Mouse (Mus musculus): ENCODE measurements around the gene Nsmce4a. TPM values are rescaled to one million over a fixed set of nuclear protein-coding genes. Genes with fewer than 3 reads are reported as not detected.

Gene Nsmce4a
- total RNA-seq, 2 experiments from 2014 or later = 28.6 to 33.8 TPM

DNA sequence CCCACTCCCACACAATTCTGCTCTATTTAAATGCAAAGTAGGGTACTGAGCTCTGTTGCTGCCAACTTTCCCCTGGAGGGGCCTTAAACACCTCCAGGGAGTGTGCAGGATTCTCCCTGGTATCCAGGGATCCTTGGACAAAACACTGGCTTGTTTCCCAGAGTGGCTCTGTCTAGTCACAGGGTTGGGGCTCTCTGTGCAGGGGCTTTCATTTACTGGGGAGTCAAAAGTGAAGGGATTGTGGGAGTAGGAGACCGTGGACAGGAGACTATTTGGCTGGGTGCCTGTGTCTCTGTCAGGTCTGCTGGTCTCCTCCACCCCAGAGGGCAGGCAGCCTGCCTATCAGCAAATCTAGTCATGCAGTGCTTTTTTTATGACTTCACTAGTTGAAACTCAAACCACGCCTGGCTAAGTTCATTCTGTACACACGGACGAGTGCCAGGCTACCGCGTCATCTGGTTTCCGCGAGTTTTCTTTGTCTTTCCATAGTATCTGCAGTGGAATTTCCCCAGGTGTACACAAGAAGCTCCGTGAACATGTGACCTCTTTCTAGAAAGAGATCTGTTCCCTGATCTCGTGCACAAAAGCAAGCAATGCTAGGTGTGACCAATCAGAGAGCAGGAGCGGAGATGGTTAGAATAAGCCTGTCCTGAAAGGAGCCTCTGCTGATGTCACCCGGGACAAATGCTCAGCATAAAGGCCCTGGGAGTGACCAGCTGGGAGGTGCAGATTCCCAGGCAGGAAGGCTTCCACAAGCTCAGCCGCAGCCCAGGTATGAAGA, 1.5 kb upstream of the Nsmce4a start:
- no peak for TF ChIP-seq CTCF (IDR thresholded peaks at IDR 0.05)
- Histone ChIP-seq H3K27ac (peak overlapping the region; percentile 73), H3K4me3 (peak overlapping the region; percentile 23)
- intact Hi-C loops (cut with DNase I) = no loop called here
- DNase-seq = peak; percentile 62

DNA sequence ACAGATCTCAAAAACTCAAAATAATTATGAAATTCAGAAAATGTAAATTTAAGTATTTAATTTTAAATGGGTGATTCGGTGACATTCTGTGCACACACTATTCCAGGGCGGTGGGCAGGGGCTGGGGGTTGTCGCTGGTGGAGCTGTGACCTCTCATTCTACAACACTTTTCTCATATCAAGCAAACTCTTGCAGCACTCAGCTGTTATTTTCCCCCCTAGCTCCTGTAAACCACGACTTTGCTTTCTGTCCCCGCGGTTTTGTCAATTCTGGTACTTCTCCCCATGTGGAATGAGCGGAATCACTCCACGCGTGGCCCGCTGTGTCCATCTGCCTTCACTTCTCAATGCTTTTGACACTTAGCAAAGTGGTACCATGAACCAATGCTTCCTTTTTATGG, 828 bp upstream of the Nsmce4a start:
- H3K4me3 ChIP-seq = no peak overlapping the region; the same call in 1 of the 2 replicates
- TF ChIP-seq CTCF (IDR thresholded peaks at IDR 0.05) = no peak
- H3K27ac ChIP-seq = peak overlapping the region; percentile 73; the same call in 1 of the 2 replicates
- intact Hi-C loops (cut with DNase I) = no loop called here
- no peak for DNase-seq

DNA sequence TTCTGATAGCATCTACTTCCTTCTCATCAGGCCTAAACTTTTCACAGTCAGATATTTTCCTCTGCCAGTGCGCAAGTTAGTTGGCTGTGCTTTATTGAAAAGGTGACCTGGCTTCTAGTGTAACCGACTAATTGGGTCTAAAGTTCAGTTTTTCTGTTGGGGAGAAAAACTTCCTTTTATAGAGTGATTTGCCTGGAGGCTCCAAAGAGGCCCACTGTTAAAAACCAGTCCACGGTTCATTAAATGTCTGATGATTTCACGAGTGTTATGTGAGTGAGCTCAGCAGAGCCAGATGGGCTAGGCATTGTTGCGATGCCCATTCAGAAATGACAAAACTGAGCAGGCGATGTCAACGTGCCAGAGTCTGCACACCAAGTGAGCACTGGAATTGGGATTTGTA, 2.4 kb downstream of the Nsmce4a start:
- no peak for DNase-seq
- TF ChIP-seq CTCF (IDR thresholded peaks at IDR 0.05) = no peak
- H3K27ac ChIP-seq = peak overlapping the region; percentile 92
- H3K4me3 ChIP-seq = peak overlapping the region; percentile 35
- intact Hi-C loops (cut with DNase I) = no loop called here

DNA sequence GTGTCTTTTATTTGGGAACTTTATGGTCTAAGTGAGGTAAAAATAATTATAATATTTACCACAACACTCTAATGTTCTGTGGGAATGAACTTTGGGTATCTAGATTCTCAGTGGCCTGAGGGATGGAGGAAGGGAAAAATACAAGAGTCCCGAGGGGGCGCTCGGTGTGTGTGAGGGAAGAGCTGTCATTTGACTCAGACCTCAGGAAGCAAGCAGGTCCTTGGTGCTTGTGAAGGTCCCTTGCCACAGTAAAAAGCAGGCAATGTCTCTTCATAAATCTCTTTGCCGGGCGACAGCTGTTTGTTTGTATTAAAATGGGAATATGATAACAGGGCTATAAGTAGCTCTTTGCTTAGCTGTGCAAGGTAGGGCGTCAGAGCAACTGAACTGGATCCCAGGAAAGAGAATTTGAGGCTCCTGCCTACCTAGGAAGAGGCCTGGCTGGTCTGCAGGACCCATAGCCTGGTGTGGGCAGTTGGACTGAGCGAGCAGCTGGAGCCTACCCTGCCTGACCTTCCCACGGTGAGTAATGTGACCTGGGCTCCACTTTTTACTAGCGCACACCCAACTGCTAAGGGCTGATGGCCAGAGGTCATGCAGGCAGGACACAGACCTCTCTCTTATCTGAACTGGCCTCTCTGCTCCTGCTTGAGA, 4.0 kb downstream of the Nsmce4a start:
- H3K27ac ChIP-seq = peak overlapping the region; percentile 92
- no peak for TF ChIP-seq CTCF (IDR thresholded peaks at IDR 0.05)
- peak; percentile 81 for DNase-seq
- intact Hi-C loops (cut with DNase I) = loop anchor here (2.0 kb wide), 1 partner anchor 16 kb away; no protein-coding TSS in a partner anchor
- H3K4me3 ChIP-seq = peak overlapping the region; percentile 36

DNA sequence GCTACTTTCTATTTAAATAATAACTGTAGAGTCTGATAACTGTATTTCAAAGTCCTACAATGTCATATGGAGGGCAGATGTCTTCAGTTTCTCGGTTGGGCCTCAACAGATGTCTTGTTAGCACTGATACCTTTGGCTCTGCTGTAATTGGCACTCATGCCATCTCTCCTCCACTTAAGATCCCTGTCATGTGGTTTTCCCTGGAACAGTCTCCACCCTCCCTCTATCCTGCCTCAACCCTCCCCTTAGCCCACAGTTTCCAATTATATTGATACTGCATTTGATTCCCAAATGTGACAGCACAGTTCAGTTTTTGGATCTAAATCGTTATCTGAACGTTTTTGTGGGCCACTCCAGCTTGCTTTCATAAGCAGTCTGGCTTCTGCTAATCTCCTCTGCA, 8.3 kb downstream of the Nsmce4a start:
- intact Hi-C loops (cut with DNase I) = no loop called here
- H3K4me3 ChIP-seq = peak overlapping the region; percentile 49
- no peak for TF ChIP-seq CTCF (IDR thresholded peaks at IDR 0.05)
- DNase-seq = no peak
- peak overlapping the region; percentile 92 for H3K27ac ChIP-seq

DNA sequence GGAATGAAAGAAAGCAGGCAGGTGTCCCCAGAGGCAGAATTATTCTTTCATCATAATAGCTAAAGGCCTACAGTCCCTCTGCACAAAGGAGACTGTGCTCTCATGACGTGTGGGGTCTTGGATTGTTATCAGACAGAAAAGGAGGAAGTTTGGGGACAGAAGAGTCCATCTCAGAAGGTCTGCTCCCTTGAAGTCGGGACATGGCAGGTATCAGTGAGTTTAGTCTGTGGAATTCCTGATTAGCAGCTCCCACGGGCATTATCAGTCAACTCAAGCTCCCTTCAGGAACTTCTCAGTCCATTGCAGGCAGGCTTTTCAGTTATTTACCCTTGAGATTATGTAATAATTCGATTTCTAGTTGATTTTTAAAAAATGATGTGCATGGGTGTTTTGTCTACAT, 9.0 kb downstream of the Nsmce4a start:
- no peak for DNase-seq
- H3K4me3 ChIP-seq = peak overlapping the region; percentile 11; the same call in 1 of the 2 replicates
- intact Hi-C loops (cut with DNase I) = no loop called here
- H3K27ac ChIP-seq = peak overlapping the region; percentile 92
- no peak for TF ChIP-seq CTCF (IDR thresholded peaks at IDR 0.05)

DNA sequence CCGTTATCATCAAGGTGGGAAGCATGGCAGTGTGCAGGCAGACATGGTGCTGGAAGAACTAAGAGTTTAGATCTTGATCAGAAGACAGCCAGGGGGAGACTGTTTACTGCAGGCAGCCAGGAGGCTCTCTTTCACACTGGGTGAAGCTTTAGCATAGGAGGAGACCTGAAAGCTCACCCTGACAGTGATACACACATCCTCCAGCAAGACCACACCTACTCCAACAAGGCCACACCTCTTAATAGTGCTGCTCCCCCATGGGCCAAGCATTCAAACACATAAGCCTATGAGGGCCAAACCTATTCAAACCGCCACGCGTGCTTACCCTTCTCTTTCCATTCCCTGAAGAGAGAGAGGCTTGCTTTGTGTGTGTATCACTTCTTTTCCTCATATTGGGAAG, 9.6 kb downstream of the Nsmce4a start:
- DNase-seq = no peak
- TF ChIP-seq CTCF (IDR thresholded peaks at IDR 0.05) = no peak
- peak overlapping the region; percentile 92 for H3K27ac ChIP-seq
- no peak overlapping the region for H3K4me3 ChIP-seq
- intact Hi-C loops (cut with DNase I) = no loop called here

DNA sequence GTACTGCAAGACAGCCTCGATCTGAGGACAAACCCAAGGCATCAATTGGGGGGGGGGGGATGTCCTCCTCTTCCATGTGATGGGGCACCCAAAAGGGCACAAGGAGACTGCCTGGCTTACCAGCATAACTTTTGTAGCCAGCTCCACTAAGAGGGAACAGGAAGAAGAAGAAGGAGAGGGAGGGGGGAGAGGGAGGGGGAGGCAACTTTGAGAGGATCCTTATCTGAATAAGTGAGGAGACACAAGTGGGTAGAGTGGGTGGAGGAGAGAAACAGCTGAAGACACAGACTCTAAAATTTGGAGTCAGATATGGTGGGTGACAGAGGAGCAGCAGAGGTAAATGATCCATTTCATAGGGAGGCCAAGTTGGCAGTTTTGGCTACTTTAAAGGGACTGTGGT, 12.0 kb downstream of the Nsmce4a start:
- no peak for DNase-seq
- H3K27ac ChIP-seq = peak overlapping the region; percentile 97
- intact Hi-C loops (cut with DNase I) = no loop called here
- TF ChIP-seq CTCF (IDR thresholded peaks at IDR 0.05) = no peak
- no peak overlapping the region for H3K4me3 ChIP-seq

DNA sequence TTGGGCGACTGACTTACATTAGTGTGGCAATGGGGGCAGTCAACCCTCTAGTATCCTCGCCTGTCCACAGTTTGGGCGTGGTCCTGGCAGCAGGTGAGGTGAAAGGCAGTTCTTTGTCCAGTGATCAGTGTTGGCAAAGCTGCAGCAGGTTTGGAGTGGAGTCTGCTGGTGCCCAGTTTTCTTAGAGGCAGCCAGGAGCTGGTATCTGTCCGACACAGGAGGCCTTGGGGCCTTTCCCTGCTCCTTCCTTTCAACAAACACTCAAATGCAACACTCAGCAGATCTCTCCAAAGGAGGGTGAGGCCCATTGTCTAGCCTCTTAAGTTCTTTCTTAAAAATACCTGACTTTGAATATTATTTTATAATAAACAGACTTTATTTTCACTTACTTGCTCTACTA, 14.3 kb downstream of the Nsmce4a start:
- Histone ChIP-seq H3K27ac (peak overlapping the region; percentile 97), H3K4me3 (no peak overlapping the region)
- no peak for TF ChIP-seq CTCF (IDR thresholded peaks at IDR 0.05)
- intact Hi-C loops (cut with DNase I) = no loop called here
- peak; percentile 20 for DNase-seq

DNA sequence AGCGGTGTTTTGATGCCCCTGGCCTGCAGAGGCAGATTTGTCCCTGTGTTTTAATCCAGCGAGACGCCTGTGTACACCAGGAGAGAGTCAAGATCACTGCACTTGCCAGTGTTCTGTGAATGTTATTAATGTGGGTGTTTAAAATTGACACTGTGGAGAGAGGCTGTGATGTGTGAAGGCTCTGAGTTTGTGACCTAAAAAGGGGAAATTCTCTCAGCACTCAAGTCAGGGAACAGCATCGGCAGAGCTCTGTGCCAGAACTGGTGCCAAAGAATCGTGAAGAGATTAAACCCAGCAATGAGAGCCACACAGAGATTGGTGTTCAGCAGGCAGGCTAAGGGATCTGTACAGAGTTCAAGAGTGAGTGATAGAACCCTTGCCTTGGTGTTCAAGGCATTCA, 17.3 kb downstream of the Nsmce4a start:
- no peak for DNase-seq
- Histone ChIP-seq H3K27ac (peak overlapping the region; percentile 97), H3K4me3 (peak overlapping the region; percentile 75)
- no peak for TF ChIP-seq CTCF (IDR thresholded peaks at IDR 0.05)
- intact Hi-C loops (cut with DNase I) = no loop called here

DNA sequence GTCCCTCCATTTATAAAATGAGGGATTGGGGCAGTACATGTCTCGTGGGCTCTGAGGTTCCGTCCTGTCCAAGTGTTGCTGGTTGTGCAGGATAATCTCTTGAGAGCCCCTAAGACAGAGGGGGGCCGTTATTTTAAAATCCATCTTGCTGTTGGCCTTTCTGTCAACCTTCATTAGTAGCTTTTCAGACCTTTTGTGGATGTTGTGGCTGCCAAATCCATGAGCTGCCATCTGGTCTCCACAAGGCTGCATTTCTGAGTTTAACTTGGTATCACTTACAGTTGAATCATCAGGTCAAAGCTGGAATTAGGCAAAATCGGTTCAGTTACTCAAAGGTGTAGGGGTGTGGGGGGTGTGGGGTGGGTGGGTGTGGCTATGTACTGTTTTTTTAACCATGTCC, 19.6 kb downstream of the Nsmce4a start:
- no peak for TF ChIP-seq CTCF (IDR thresholded peaks at IDR 0.05)
- Histone ChIP-seq H3K27ac (peak overlapping the region; percentile 97), H3K4me3 (peak overlapping the region; percentile 75)
- DNase-seq = no peak
- intact Hi-C loops (cut with DNase I) = loop anchor here (2.0 to 5.0 kb wide), 2 partner anchors 15 to 44 kb away; no protein-coding TSS in a partner anchor

DNA sequence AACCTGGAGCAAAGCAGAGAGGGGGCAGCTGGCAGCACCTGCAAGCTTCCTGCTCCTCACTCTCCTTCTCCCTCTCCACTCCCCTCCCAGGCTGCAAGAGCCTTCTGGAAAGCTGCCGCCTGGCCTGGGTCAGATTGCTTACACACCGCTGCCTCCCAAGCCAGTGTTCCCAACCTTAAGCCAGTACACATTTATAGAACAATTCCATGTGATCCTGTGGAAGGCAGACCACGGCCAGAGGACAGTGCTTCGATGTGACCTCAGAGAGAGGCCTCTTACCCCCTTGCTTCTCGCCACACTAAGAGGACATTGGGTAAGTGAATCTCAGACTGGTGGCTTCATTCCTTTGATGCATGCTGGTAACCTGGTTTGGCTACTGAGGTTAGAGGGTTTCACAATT, 20.1 kb downstream of the Nsmce4a start:
- DNase-seq = peak; percentile 92
- Histone ChIP-seq H3K4me3 (peak overlapping the region; percentile 75), H3K27ac (peak overlapping the region; percentile 97)
- TF ChIP-seq CTCF (IDR thresholded peaks at IDR 0.05) = no peak
- intact Hi-C loops (cut with DNase I) = loop anchor here (2.0 to 5.0 kb wide), 2 partner anchors 16 to 45 kb away; no protein-coding TSS in a partner anchor

DNA sequence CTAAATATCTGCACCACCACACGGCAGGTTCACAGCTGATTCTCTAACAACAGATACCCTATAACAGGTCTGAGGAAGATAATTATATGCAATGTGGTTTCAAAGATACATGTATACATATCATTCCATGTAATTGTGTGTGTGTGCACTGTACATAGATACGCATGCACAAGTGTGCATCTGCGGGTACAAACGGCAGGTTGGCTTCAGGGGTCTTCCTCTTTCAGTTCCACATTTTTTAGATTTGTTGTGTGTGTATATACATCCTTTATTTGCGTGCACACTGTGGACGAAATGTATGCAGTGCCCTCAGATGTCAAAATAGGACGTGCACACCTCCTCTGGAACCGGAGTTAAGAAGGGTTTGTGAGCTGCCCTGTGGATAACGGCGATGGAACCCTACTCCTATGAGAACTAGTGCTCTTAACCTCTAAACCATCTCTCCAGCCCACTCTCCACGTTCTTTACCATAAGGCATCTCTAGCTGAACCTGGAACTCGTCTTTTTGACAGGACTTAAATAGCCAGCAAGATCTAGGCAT, 25.2 kb downstream of the Nsmce4a start:
- peak overlapping the region; percentile 99 for H3K27ac ChIP-seq
- no peak for DNase-seq
- intact Hi-C loops (cut with DNase I) = no loop called here
- TF ChIP-seq CTCF (IDR thresholded peaks at IDR 0.05) = no peak
- peak overlapping the region; percentile 94 for H3K4me3 ChIP-seq
